Mouse (Mus musculus) cerebellum, adult 9-11 months (tissue): ENCODE measurements at regions not wholly inside any gene's neighbourhood (a gene's known extent, or its start where the extent isn't known, plus 50 kb on each side); places are given as distances from the start of the nearest gene placed in this dataset.
A peak's percentile ranks its signal among the peaks of the same experiment; 100 is the strongest.

Source experiments
- DNase-seq: peaks from one replicate; pipeline ENCODE4 v3.0.0; 2022

GRCm38 (mm10) chr7:136196424-136197160 lies 480.4 kb upstream of the Mki67 start:
- no peak for DNase-seq

- DNase-seq = no peak
Observed at GRCm38 (mm10) chr7:136208879-136209278, 492.7 kb upstream of the Mki67 start.

GRCm38 (mm10) chr7:136209299-136210171 lies 493.4 kb upstream of the Mki67 start:
- no peak for DNase-seq

- DNase-seq = no peak
Observed at GRCm38 (mm10) chr7:136212492-136212891, 496.3 kb upstream of the Mki67 start.

- no peak for DNase-seq
Observed at GRCm38 (mm10) chr7:136213057-136213961, 497.1 kb upstream of the Mki67 start.

GRCm38 (mm10) chr7:136213962-136214308 lies 497.8 kb upstream of the Mki67 start:
- DNase-seq = no peak

GRCm38 (mm10) chr7:136214415-136214814 lies 498.3 kb upstream of the Mki67 start:
- no peak for DNase-seq

GRCm38 (mm10) chr7:136216734-136217133 lies 500.6 kb upstream of the Mki67 start:
- no peak for DNase-seq

GRCm38 (mm10) chr7:136219564-136220244 lies 503.5 kb upstream of the Mki67 start:
- no peak for DNase-seq

GRCm38 (mm10) chr7:136220245-136221167 lies 504.3 kb upstream of the Mki67 start:
- no peak for DNase-seq

- DNase-seq = no peak
Observed at GRCm38 (mm10) chr7:136221620-136222019, 505.5 kb upstream of the Mki67 start.

GRCm38 (mm10) chr7:136226031-136226430 lies 509.9 kb upstream of the Mki67 start:
- DNase-seq = no peak

GRCm38 (mm10) chr7:136228331-136228730 lies 512.2 kb upstream of the Mki67 start:
- DNase-seq = no peak

- DNase-seq = no peak
Observed at GRCm38 (mm10) chr7:136229592-136229991, 513.4 kb upstream of the Mki67 start.

- DNase-seq = no peak
Observed at GRCm38 (mm10) chr7:136232177-136232576, 516.0 kb upstream of the Mki67 start.

GRCm38 (mm10) chr7:136235563-136235962 lies 519.4 kb upstream of the Mki67 start:
- no peak for DNase-seq

GRCm38 (mm10) chr7:136236391-136236790 lies 520.2 kb upstream of the Mki67 start:
- DNase-seq = no peak

- DNase-seq = no peak
Observed at GRCm38 (mm10) chr7:136265691-136266090, 549.5 kb upstream of the Mki67 start.

- DNase-seq = peak; percentile 7
Observed at GRCm38 (mm10) chr7:136267716-136268489, 551.7 kb upstream of the Mki67 start.

- DNase-seq = no peak
Observed at GRCm38 (mm10) chr7:136275651-136276050, 559.5 kb upstream of the Mki67 start.

GRCm38 (mm10) chr7:136283770-136284169 lies 567.6 kb upstream of the Mki67 start:
- no peak for DNase-seq
